Mouse (Mus musculus): ENCODE measurements around the gene Kcna2. TPM values are rescaled to one million over a fixed set of nuclear protein-coding genes. Genes with fewer than 3 reads are reported as not detected.

Gene Kcna2
- total and polyA plus RNA-seq, 2 experiments from 2014 or later: 0.01 to 0.99 TPM

- H3K27me3 ChIP-seq (ENCODE audit: control insufficient read depth, insufficient read depth, low read length): no peaks in the 10 kb centered on the region
- no peaks in the 10 kb centered on the region for H3K36me3 ChIP-seq (replicated peaks; ENCODE audit: control insufficient read depth, insufficient read depth, low read length)
- DNase-seq (ENCODE audit: low spot score) (no peak), ATAC-seq (ENCODE audit: insufficient read depth, low read depth) (no peak)
- WGBS: 92% methylated on average over 6 of the region's 6 CpGs
- H3K4me3 ChIP-seq (ENCODE audit: low read depth, low read length): no peak overlapping the region
- TF ChIP-seq CTCF (IDR thresholded peaks at IDR 0.05; ENCODE audit: low read depth) (no peak), EP300 (IDR thresholded peaks at IDR 0.05; ENCODE audit: low read depth) (no peak)
- no peak overlapping the region for H3K9ac ChIP-seq (replicated peaks; ENCODE audit: low read depth, low read length)
- H3K4me2 ChIP-seq (ENCODE audit: low read depth, low read length): no peak overlapping the region
- H3K27ac ChIP-seq (ENCODE audit: low read depth): no peak overlapping the region
- peaks cover 21% of the 10 kb centered on the region for H3K4me1 ChIP-seq (ENCODE audit: control insufficient read depth, insufficient read depth)
- no peaks in the 10 kb centered on the region for H3K9me3 ChIP-seq (replicated peaks; ENCODE audit: control insufficient read depth, low read length)
Observed at GRCm38 (mm10) chr3:107132651-107133050, 31.7 kb downstream of the Kcna2 start.

DNA sequence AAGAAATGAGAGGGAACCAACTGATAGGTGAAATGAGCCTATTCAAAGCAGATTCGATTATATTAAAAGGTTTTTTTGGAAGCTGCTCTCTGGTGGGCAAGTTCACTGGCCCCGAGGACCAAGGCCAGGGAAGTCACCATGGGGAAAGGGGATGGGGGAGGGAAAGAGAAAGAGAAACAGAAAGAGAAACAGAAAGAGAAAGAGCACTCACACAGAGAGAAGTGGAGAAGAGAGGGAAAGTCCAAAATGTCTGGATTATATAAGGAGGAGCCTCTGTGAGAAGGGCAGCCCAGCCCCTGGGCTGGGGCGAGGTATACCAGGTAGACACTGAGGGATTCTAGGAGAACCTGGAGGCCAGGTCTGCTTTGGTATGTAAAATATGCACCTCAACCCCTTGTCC, 33.5 kb downstream of the Kcna2 start:
- Histone ChIP-seq H3K4me3 (ENCODE audit: low read depth, low read length) (no peak overlapping the region), H3K27ac (ENCODE audit: low read depth) (no peak overlapping the region), H3K36me3 (replicated peaks; ENCODE audit: control insufficient read depth, insufficient read depth, low read length) (no peaks in the 10 kb centered on the region), H3K4me2 (ENCODE audit: low read depth, low read length) (no peak overlapping the region), H3K4me1 (ENCODE audit: control insufficient read depth, insufficient read depth) (peaks cover 12% of the 10 kb centered on the region), H3K9ac (replicated peaks; ENCODE audit: low read depth, low read length) (no peak overlapping the region), H3K9me3 (replicated peaks; ENCODE audit: control insufficient read depth, low read length) (no peaks in the 10 kb centered on the region), H3K27me3 (ENCODE audit: control insufficient read depth, insufficient read depth, low read length) (no peaks in the 10 kb centered on the region)
- 73% methylated on average over 3 of the region's 3 CpGs for WGBS
- no peak for ATAC-seq (ENCODE audit: insufficient read depth, low read depth)
- DNase-seq (ENCODE audit: low spot score): no peak
- TF ChIP-seq EP300 (IDR thresholded peaks at IDR 0.05; ENCODE audit: low read depth) (no peak), CTCF (IDR thresholded peaks at IDR 0.05; ENCODE audit: low read depth) (no peak)

- DNase-seq (ENCODE audit: low spot score) (no peak), ATAC-seq (ENCODE audit: insufficient read depth, low read depth) (no peak)
- 74% methylated on average over 7 of the region's 7 CpGs for WGBS
- TF ChIP-seq CTCF (IDR thresholded peaks at IDR 0.05; ENCODE audit: low read depth): no peak
- no peak for TF ChIP-seq EP300 (IDR thresholded peaks at IDR 0.05; ENCODE audit: low read depth)
- H3K27me3 ChIP-seq (ENCODE audit: control insufficient read depth, insufficient read depth, low read length): no peaks in the 10 kb centered on the region
- no peaks in the 10 kb centered on the region for H3K4me1 ChIP-seq (ENCODE audit: control insufficient read depth, insufficient read depth)
- H3K4me2 ChIP-seq (ENCODE audit: low read depth, low read length): no peak overlapping the region
- no peaks in the 10 kb centered on the region for H3K36me3 ChIP-seq (replicated peaks; ENCODE audit: control insufficient read depth, insufficient read depth, low read length)
- no peak overlapping the region for H3K27ac ChIP-seq (ENCODE audit: low read depth)
- no peak overlapping the region for H3K9ac ChIP-seq (replicated peaks; ENCODE audit: low read depth, low read length)
- H3K9me3 ChIP-seq (replicated peaks; ENCODE audit: control insufficient read depth, low read length): no peaks in the 10 kb centered on the region
- no peak overlapping the region for H3K4me3 ChIP-seq (ENCODE audit: low read depth, low read length)
Observed at GRCm38 (mm10) chr3:107147126-107147525, 46.2 kb downstream of the Kcna2 start.

DNA sequence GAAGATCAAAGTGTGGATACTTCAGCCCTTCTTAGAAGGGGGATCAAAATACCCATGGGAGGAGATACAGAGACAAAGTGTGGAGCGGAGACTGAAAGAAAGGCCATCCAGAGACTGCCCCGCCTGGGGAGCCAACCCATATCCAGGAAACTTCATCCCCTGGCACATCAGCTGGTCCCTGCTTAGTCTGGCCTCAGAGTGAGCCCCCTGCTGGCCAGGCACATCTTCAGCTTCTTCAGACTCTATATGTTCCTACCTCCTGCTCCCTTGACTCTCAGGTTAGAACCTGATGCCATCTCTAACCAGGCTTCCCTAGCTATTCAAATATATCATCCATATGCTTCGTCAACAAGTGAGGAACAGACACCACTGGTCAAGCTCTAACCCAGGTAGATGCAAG, 48.1 kb downstream of the Kcna2 start:
- no peak overlapping the region for H3K4me2 ChIP-seq (ENCODE audit: low read depth, low read length)

DNA sequence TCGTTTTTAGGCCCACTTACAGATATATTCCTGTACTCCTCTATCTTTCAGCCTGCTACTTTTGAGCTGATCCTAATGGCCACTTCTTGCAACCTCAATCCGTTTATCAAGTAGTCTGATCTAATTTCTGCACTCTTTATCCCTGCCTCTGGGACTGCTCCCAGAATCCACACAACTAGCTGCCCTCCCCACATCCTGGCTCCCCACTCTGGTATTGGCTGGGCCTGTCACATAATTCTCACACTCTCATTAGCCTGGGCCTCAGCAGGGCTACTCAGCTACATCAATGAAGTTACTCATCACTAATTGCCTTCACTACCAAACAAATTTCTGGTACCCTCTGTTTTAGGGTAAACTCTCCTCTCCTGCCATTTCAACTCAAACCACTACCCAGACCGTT, 49.5 kb downstream of the Kcna2 start:
- H3K9me3 ChIP-seq (replicated peaks; ENCODE audit: control insufficient read depth, low read length): no peaks in the 10 kb centered on the region
- DNase-seq (ENCODE audit: low spot score) (no peak), ATAC-seq (ENCODE audit: insufficient read depth, low read depth) (no peak)
- no peak for TF ChIP-seq CTCF (IDR thresholded peaks at IDR 0.05; ENCODE audit: low read depth)
- TF ChIP-seq EP300 (IDR thresholded peaks at IDR 0.05; ENCODE audit: low read depth): no peak
- H3K36me3 ChIP-seq (replicated peaks; ENCODE audit: control insufficient read depth, insufficient read depth, low read length): no peaks in the 10 kb centered on the region
- no peak overlapping the region for H3K27ac ChIP-seq (ENCODE audit: low read depth)
- no peaks in the 10 kb centered on the region for H3K4me1 ChIP-seq (ENCODE audit: control insufficient read depth, insufficient read depth)
- WGBS: 45% methylated on average over 3 of the region's 3 CpGs
- no peaks in the 10 kb centered on the region for H3K27me3 ChIP-seq (ENCODE audit: control insufficient read depth, insufficient read depth, low read length)
- H3K4me2 ChIP-seq (ENCODE audit: low read depth, low read length): no peak overlapping the region
- H3K9ac ChIP-seq (replicated peaks; ENCODE audit: low read depth, low read length): no peak overlapping the region
- H3K4me3 ChIP-seq (ENCODE audit: low read depth, low read length): no peak overlapping the region

More for the DNA sequence above, 48.1 kb downstream of the Kcna2 start:
- Histone ChIP-seq H3K27me3 (ENCODE audit: control insufficient read depth, insufficient read depth, low read length) (no peaks in the 10 kb centered on the region), H3K4me1 (ENCODE audit: control insufficient read depth, insufficient read depth) (no peaks in the 10 kb centered on the region), H3K9me3 (replicated peaks; ENCODE audit: control insufficient read depth, low read length) (no peaks in the 10 kb centered on the region), H3K9ac (replicated peaks; ENCODE audit: low read depth, low read length) (no peak overlapping the region), H3K27ac (ENCODE audit: low read depth) (no peak overlapping the region), H3K36me3 (replicated peaks; ENCODE audit: control insufficient read depth, insufficient read depth, low read length) (no peaks in the 10 kb centered on the region), H3K4me3 (ENCODE audit: low read depth, low read length) (no peak overlapping the region)
- 61% methylated on average over 3 of the region's 3 CpGs for WGBS
- peak; percentile 65 for TF ChIP-seq CTCF (IDR thresholded peaks at IDR 0.05; ENCODE audit: low read depth)
- TF ChIP-seq EP300 (IDR thresholded peaks at IDR 0.05; ENCODE audit: low read depth): no peak
- ATAC-seq (ENCODE audit: insufficient read depth, low read depth): peak; percentile 41
- peak; percentile 27 for DNase-seq (ENCODE audit: low spot score)

DNA sequence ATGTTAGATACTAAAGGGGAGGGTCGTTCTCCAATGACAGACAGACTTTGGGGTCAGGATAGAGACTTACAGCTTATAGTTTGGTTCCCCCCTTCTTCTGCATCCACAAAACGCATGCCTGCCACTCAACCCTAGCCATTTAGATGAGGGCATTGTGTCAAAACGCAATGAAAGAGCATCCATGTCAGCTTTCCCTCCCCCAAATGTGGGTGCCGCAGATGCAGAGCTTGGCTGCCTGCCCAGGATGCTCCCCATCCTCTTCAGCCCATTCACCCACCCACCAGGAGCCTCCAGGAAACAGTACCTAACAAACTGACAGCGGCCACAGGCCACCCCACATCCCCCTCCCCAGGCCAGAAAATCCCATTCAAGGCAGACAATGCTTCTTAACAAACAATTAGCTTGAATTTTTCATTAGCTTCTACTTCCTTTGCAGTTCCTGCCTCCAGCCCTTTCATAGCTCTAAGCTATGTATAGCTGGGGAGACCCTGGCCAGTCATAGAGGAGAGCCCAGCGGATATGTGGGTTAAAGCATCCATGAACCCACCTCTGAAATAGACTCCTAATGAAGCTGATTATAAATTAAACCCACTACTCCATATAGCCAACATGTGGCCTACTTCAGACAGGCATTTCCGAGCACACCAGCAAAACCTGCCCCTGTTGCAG, 50.1 kb downstream of the Kcna2 start:
- Histone ChIP-seq H3K27ac (ENCODE audit: low read depth) (no peak overlapping the region), H3K27me3 (ENCODE audit: control insufficient read depth, insufficient read depth, low read length) (no peaks in the 10 kb centered on the region), H3K9me3 (replicated peaks; ENCODE audit: control insufficient read depth, low read length) (no peaks in the 10 kb centered on the region), H3K4me2 (ENCODE audit: low read depth, low read length) (no peak overlapping the region), H3K9ac (replicated peaks; ENCODE audit: low read depth, low read length) (no peak overlapping the region), H3K36me3 (replicated peaks; ENCODE audit: control insufficient read depth, insufficient read depth, low read length) (no peaks in the 10 kb centered on the region), H3K4me1 (ENCODE audit: control insufficient read depth, insufficient read depth) (no peaks in the 10 kb centered on the region), H3K4me3 (ENCODE audit: low read depth, low read length) (no peak overlapping the region)
- WGBS: 56% methylated on average over 7 of the region's 7 CpGs
- ATAC-seq (ENCODE audit: insufficient read depth, low read depth) (no peak), DNase-seq (ENCODE audit: low spot score) (no peak)
- TF ChIP-seq EP300 (IDR thresholded peaks at IDR 0.05; ENCODE audit: low read depth) (no peak), CTCF (IDR thresholded peaks at IDR 0.05; ENCODE audit: low read depth) (no peak)
